Mouse (Mus musculus) cerebellum, adult 2 months (tissue): ENCODE data around the gene Islr2.

Experiments used
- CTCF ChIP-seq: fragments of 200-500 bp; IDR thresholded peaks from 2 replicates; pipeline ENCODE4 v1.5.1; 2011; ENCODE audit warnings: low read depth, mild to moderate bottlenecking, control low read depth, low read length, moderate library complexity, borderline replicate concordance; ENCODE audit not compliant: insufficient read depth
- POLR2A ChIP-seq: fragments of 200-500 bp; IDR thresholded peaks from 2 replicates; pipeline ENCODE4 v1.6.1; 2011; ENCODE audit warnings: low read length, control low read depth, borderline replicate concordance; ENCODE audit not compliant: insufficient read depth

- TF ChIP-seq POLR2A = no peak
- TF ChIP-seq CTCF = no peak
These were observed 9.7 kb upstream of the Islr2 start for GRCm38 (mm10) chr9:58213865-58214264.
